Comparison of ENCODE assay signal across 9 mouse cellular contexts in genomic region chr15:82962536-82962935, GRCm38 (mm10). TPM values are rescaled to one million over a fixed set of nuclear protein-coding genes. Genes with fewer than 3 reads are reported as not detected.
DNase-seq lines count a peak whose midpoint lies in the region; ATAC-seq lines count a peak whose summit lies in the region.
"Had no signal": no experiment of that assay in that cellular context is flagged by ENCODE, and none has a peak within 500 bp of the region (broad histone marks: within the 10 kb centered on the region; RNA-seq: fewer than 3 reads in every experiment).

No protein-coding gene starts in this region.

- H3K36me3 ChIP-seq in stomach, embryonic 16.5 days (ENCODE audit: control insufficient read depth, insufficient read depth, low read length) = no peaks in the 10 kb centered on the region

- peak overlapping the region; percentile 63 for H3K4me2 ChIP-seq in stomach, embryonic 16.5 days (ENCODE audit: low read depth, low read length)

- H3K9me3 ChIP-seq in stomach, embryonic 16.5 days (replicated peaks; ENCODE audit: control insufficient read depth, low read length) = no peaks in the 10 kb centered on the region

- peak overlapping the region; percentile 50 for H3K4me3 ChIP-seq in stomach, embryonic 16.5 days (replicated peaks; ENCODE audit: low read length)

- peaks cover 41% of the 10 kb centered on the region for H3K4me1 ChIP-seq in stomach, embryonic 16.5 days (ENCODE audit: control insufficient read depth, insufficient read depth, low read length)

- peak; percentile 80 to 88 for DNase-seq in adrenal gland, adult (ENCODE audit: inconsistent age in 2 of 2, low spot score in 1 of 2)
- no peak for DNase-seq in adrenal gland, adult 18-20 months (ENCODE audit: low spot score in 2 of 2)
- DNase-seq in right cerebral cortex, postnatal 14 days = peak; percentile 22
- no peak for DNase-seq in right cerebral cortex, postnatal 36 days (ENCODE audit: low spot score in 2 of 2)
- DNase-seq in kidney, postnatal 14 days = peak; percentile 41
- DNase-seq in thymus, postnatal 10 days (ENCODE audit: low spot score in 2 of 2) = no peak
- DNase-seq in urinary bladder, adult 18-20 months (ENCODE audit: low spot score in 2 of 2) = no peak
- DNase-seq: right cerebral cortex, adult 18-20 months had no signal

- peak overlapping the region; percentile 35; the same call in 1 of the 2 replicates for H3K27ac ChIP-seq in stomach, embryonic 16.5 days (ENCODE audit: low read length)

- ATAC-seq in stomach, embryonic 16.5 days (ENCODE audit: insufficient read depth, low FRiP score) = no peak

- H3K27me3 ChIP-seq in stomach, embryonic 16.5 days (ENCODE audit: control insufficient read depth, insufficient read depth, low read length) = peaks cover 10% of the 10 kb centered on the region

- WGBS in stomach, embryonic 16.5 days = 49% methylated on average over 4 of the region's 4 CpGs

- peak overlapping the region; percentile 69 for H3K9ac ChIP-seq in stomach, embryonic 16.5 days (ENCODE audit: low read length)

RNA-seq across cellular contexts. Expression of gene Tcf20, which starts 25.1 kb away (rescaled TPM):
- 10 to 100 TPM; 84.4 to 91.1 TPM for total RNA-seq in adrenal gland, adult 18-20 months (2021)
- 7.1 and 8.0 TPM in 2 replicates for polyA plus RNA-seq in stomach, embryonic 16.5 days (2015; fragmentation: Nextera tagmentation; extraction: Ambion mirVana)

Comparison
In these comparisons a context has a peak if more than half of its experiments do, and no peak if none do; other contexts are left out.
1. DNase-seq: peak in adrenal gland, adult (2 of 2), right cerebral cortex, postnatal 14 days (single experiment) and kidney, postnatal 14 days (single experiment); none in adrenal gland, adult 18-20 months (0 of 2), right cerebral cortex, postnatal 36 days (0 of 2), thymus, postnatal 10 days (0 of 2) and urinary bladder, adult 18-20 months (0 of 2).